Mouse (Mus musculus): ENCODE measurements at regions not wholly inside any gene's neighbourhood (a gene's known extent, or its start where the extent isn't known, plus 50 kb on each side); places are given as distances from the start of the nearest gene placed in this dataset.

GRCm38 (mm10) chr2:93135324-93135723, 52.0 kb upstream of the Trp53i11 start:
- no peak for DNase-seq (ENCODE audit: low spot score in 2 of 2)

GRCm38 (mm10) chr2:93133301-93133971, 53.9 kb upstream of the Trp53i11 start:
- no peak for DNase-seq (ENCODE audit: low spot score in 2 of 2)

- DNase-seq (ENCODE audit: low spot score in 2 of 2) = peak in 1 of 2 experiments; percentile 55
These were observed 55.3 kb upstream of the Trp53i11 start for GRCm38 (mm10) chr2:93131825-93132623.

- DNase-seq (ENCODE audit: low spot score in 2 of 2) = no peak
These were observed 56.1 kb upstream of the Trp53i11 start for GRCm38 (mm10) chr2:93131236-93131635.

GRCm38 (mm10) chr2:93129176-93129575, 58.2 kb upstream of the Trp53i11 start:
- DNase-seq (ENCODE audit: low spot score in 2 of 2) = no peak

GRCm38 (mm10) chr2:93126595-93127165, 60.7 kb upstream of the Trp53i11 start:
- DNase-seq (ENCODE audit: low spot score in 2 of 2) = peak in 1 of 2 experiments; percentile 62

GRCm38 (mm10) chr2:93126112-93126511, 61.2 kb upstream of the Trp53i11 start:
- DNase-seq (ENCODE audit: low spot score in 2 of 2) = no peak

- DNase-seq (ENCODE audit: low spot score in 2 of 2) = no peak
These were observed 62.4 kb upstream of the Trp53i11 start for GRCm38 (mm10) chr2:93124866-93125467.

GRCm38 (mm10) chr2:93123829-93124228, 63.5 kb upstream of the Trp53i11 start:
- no peak for DNase-seq (ENCODE audit: low spot score in 2 of 2)

- DNase-seq (ENCODE audit: low spot score in 2 of 2) = no peak
These were observed 67.0 kb upstream of the Trp53i11 start for GRCm38 (mm10) chr2:93120386-93120785.

GRCm38 (mm10) chr2:93119001-93119400, 68.3 kb upstream of the Trp53i11 start:
- no peak for DNase-seq (ENCODE audit: low spot score in 2 of 2)

- no peak for DNase-seq (ENCODE audit: low spot score in 2 of 2)
These were observed 69.3 kb upstream of the Prdm11 start for GRCm38 (mm10) chr2:93115303-93115702.

- DNase-seq (ENCODE audit: low spot score in 2 of 2) = no peak
These were observed 68.0 kb upstream of the Prdm11 start for GRCm38 (mm10) chr2:93113929-93114328.

- DNase-seq (ENCODE audit: low spot score in 2 of 2) = no peak
These were observed 66.4 kb upstream of the Prdm11 start for GRCm38 (mm10) chr2:93112320-93112719.

- no peak for DNase-seq (ENCODE audit: low spot score in 2 of 2)
These were observed 64.9 kb upstream of the Prdm11 start for GRCm38 (mm10) chr2:93110898-93111297.

- no peak for DNase-seq (ENCODE audit: low spot score in 2 of 2)
These were observed 60.6 kb upstream of the Prdm11 start for GRCm38 (mm10) chr2:93106581-93106980.

GRCm38 (mm10) chr2:93101991-93102390, 56.0 kb upstream of the Prdm11 start:
- no peak for DNase-seq (ENCODE audit: low spot score in 2 of 2)

- DNase-seq (ENCODE audit: low spot score in 2 of 2) = no peak
These were observed 53.8 kb upstream of the Prdm11 start for GRCm38 (mm10) chr2:93099780-93100179.

GRCm38 (mm10) chr2:93097016-93097415, 51.0 kb upstream of the Prdm11 start:
- DNase-seq (ENCODE audit: low spot score in 2 of 2) = no peak

- no peak for DNase-seq (ENCODE audit: low spot score in 2 of 2)
These were observed 50.2 kb upstream of the Prdm11 start for GRCm38 (mm10) chr2:93096078-93096729.
